Mouse (Mus musculus) liver, adult (tissue): ENCODE results near the gene Zfp995.
"Not testable (repeated sequence)": the region's sequence is repeated elsewhere in the genome, so short reads cannot be mapped to it uniquely, and the experiment has no call there.

Experiments
- GATA4 ChIP-seq: IDR thresholded peaks from 2 replicates; pipeline ENCODE4 v1.6.1; 2014; ENCODE audit warnings: mild to moderate bottlenecking, low read length; ENCODE audit not compliant: insufficient replicate concordance

The Zfp995 gene

DNA sequence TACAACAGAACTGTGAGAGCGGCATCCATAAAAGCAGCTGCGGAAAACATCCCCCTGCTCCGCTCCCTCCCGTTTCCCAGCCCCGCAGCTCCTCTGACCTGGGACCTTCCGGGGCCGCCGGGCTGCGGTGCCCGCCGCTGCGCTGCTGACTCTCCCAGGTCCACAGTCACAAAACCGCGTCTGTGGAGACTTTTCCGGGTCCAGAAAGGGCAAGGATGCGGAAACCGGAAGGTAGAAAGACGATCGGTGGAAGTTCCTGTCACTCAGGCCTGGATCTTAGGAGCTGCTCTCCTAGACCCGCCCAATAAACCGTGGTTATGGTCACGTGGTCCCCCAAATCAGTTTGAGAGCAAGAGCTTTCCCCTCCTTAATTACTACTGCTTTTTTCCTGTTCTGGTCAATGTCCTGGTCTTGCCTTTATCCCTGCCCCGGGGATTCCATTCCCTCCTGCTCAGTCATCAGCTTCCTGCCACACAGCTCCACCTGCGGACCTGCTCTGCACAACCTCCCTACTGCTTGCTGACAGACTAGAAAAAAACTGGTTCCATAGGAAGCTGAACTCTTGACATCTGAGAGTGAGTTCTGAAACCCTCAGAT, at the start of gene Zfp995:
TSS of gene Zfp995 (minus strand) at position 471 of the 597 bp plus-strand sequence.
- not testable (repeated sequence) for TF ChIP-seq GATA4

DNA sequence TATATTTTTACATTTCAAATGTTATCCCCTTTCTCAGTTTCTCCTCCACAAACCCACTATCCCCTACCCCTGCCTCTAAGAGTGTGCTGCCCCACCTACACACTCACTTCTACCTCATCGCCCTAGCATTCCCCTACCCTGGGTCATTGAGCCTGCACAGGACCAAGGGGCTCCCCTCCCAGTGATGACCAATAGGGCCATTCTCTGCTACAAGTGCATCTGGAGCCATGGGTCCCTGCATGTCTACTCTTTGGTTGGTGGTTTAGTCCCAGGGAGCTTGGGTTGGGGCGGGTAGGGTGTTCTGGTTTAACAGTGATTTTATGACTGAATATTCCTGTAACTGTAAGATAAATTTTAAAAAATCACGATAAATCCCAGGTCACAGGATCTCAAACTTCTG, 687 bp downstream of the Zfp995 start:
- TF ChIP-seq GATA4 = no peak

DNA sequence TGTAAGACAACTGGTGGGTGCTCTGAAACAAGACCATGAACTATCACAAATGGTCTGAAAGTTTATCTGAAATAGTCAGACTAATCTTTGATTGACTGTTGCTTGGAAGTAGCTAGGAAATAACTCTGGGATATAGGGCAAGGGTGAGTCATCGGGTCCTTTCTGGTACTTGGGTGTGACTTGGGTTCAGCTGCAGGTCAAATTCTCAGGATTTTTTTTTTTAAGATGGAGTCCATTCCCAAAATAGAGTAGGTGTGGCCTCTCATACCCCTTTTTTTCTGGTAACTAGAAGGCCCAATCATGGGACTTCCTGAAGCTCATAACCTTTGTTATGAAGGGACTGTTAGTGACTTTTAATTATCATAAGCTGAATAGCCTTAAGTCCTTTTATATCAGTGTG, 38.5 kb downstream of the Zfp995 start:
- no peak for TF ChIP-seq GATA4

DNA sequence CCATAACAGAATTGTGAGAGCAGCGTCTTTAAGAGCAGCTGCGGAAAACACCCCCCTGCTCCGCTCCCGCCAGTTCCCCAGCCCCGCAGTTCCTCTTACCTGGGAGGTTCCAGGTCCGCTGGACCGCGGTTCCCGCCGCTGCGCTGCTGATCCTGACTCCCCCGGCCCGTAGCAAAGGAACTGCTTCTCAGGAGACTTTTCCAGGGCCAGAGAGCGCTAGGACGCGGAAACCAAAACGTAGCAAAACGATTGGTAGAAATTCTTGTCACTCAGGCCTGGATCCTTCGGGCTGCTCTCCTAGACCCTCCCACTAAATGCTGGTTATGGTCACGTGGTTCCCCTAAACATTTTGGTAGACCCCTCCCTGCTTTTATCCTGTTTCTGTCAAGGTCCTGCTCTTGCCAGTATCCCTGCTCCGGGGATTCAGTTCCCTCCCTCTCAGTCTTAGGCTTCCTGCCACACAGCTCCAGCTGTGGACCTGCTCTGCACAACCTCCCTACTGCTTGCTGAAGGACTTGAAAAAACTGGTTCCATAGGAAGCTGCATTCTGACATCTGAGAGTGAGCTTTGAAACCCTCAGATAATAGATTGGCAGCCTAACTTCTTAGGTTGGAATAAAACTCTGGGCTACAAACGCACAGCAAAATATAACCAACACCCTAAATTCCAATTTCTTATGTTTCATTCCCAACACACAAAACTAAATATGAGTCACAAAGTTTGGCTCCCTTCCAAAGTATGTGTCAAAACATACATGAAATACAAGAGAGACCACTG, 64.0 kb downstream of the Zfp995 start, which contains the start of gene Zfp820:
TSS of gene Zfp820 (minus strand) at position 228 of the 777 bp plus-strand sequence.
- no peak for TF ChIP-seq GATA4

DNA sequence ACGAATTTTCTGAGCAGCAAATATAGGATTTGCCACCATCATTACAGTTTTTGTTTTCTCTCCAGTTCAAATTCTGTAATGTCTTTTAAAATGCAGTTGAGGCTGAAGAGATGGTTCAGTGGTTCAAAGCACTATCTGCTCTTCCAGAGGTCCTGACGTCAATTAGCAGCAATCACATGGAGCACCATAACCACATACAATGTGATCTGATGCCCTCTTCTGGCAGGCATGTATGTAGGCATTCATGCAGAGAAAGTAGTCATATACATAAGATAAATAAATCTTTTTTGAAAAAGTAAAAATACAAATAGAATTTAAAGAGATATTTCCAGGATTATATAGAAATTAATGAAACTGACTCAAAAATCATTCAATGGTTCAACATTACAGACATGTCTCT, 71.2 kb downstream of the Zfp995 start:
- no peak for TF ChIP-seq GATA4
